Mouse (Mus musculus): ENCODE data around the gene Gid4.

- TF ChIP-seq FLI1 (IDR thresholded peaks at IDR 0.05; ENCODE audit: low read length) (no peak), GATA1 (IDR thresholded peaks at IDR 0.05; ENCODE audit: borderline replicate concordance, low read length) (no peak)
These were observed 10.7 kb downstream of the Gid4 start for GRCm38 (mm10) chr11:60427628-60428027.

Data from megakaryocyte, embryonic 14.5 days (primary cell).